32 mouse cellular contexts compared by ENCODE assay signal in genomic region chr6:99800919-99801318, GRCm38 (mm10).
A peak's percentile ranks its signal among the peaks of the same experiment; 100 is the strongest.
DNase-seq lines count a peak whose midpoint lies in the region; ATAC-seq and TF ChIP-seq lines count a peak whose summit lies in the region.
"Had no signal": no experiment of that assay in that cellular context is flagged by ENCODE, and none has a peak within 500 bp of the region (broad histone marks: within the 10 kb centered on the region; RNA-seq: fewer than 3 reads in every experiment).

No protein-coding gene starts in this region.

- no peaks in the 10 kb centered on the region for H3K9me3 ChIP-seq in heart, embryonic 10.5 days
- no peaks in the 10 kb centered on the region for H3K9me3 ChIP-seq in heart, postnatal 0 days (replicated peaks; ENCODE audit: control insufficient read depth, low read length)
- H3K9me3 ChIP-seq in hindbrain, embryonic 13.5 days = no peaks in the 10 kb centered on the region
- H3K9me3 ChIP-seq: embryonic facial prominence, embryonic 10.5 days; embryonic facial prominence, embryonic 15.5 days; forebrain, embryonic 12.5 days; hindbrain, embryonic 15.5 days; liver, embryonic 12.5 days; midbrain, embryonic 12.5 days; neural tube, embryonic 12.5 days had no signal

- H3K4me1 ChIP-seq in heart, embryonic 10.5 days = peaks cover 35% of the 10 kb centered on the region
- peaks cover 8% of the 10 kb centered on the region for H3K4me1 ChIP-seq in heart, postnatal 0 days (ENCODE audit: control insufficient read depth, insufficient read depth)
- peaks cover 16% of the 10 kb centered on the region for H3K4me1 ChIP-seq in hindbrain, embryonic 13.5 days (replicated peaks)
- H3K4me1 ChIP-seq: liver, embryonic 12.5 days had no signal

- H3K4me3 ChIP-seq in heart, embryonic 10.5 days = no peak overlapping the region
- no peak overlapping the region for H3K4me3 ChIP-seq in heart, postnatal 0 days (ENCODE audit: low read depth, low read length)
- no peak overlapping the region for H3K4me3 ChIP-seq in hindbrain, embryonic 13.5 days
- H3K4me3 ChIP-seq: embryonic facial prominence, embryonic 10.5 days; embryonic facial prominence, embryonic 15.5 days; forebrain, embryonic 12.5 days; hindbrain, embryonic 15.5 days; liver, embryonic 12.5 days; megakaryocyte, embryonic 14.5 days; midbrain, embryonic 12.5 days; myocyte; neural tube, embryonic 12.5 days had no signal

- 40% methylated on average over 6 of the region's 6 CpGs for WGBS in heart, embryonic 10.5 days
- 39% methylated on average over 6 of the region's 6 CpGs for WGBS in heart, postnatal 0 days
- 75% methylated on average over 6 of the region's 6 CpGs for WGBS in hindbrain, embryonic 13.5 days

- H3K4me2 ChIP-seq in heart, postnatal 0 days (ENCODE audit: low read depth, low read length) = 0 out of 2 replicates have a peak overlapping the region, but pooled peaks have one; percentile 18
- no peak overlapping the region for H3K4me2 ChIP-seq in hindbrain, embryonic 13.5 days
- H3K4me2 ChIP-seq: embryonic facial prominence, embryonic 15.5 days; forebrain, embryonic 12.5 days; hindbrain, embryonic 15.5 days; liver, embryonic 12.5 days; midbrain, embryonic 12.5 days; neural tube, embryonic 12.5 days had no signal

- TF ChIP-seq EP300 in heart, postnatal 0 days (IDR thresholded peaks at IDR 0.05; ENCODE audit: low read depth) = no peak

- intact Hi-C loops in heart, postnatal 10 days (cut with DNase I) = loop anchor here (10.0 kb wide), 1 partner anchor 714 kb away; no protein-coding TSS in a partner anchor

- no peaks in the 10 kb centered on the region for H3K36me3 ChIP-seq in heart, embryonic 10.5 days
- H3K36me3 ChIP-seq in heart, postnatal 0 days (replicated peaks; ENCODE audit: control insufficient read depth, insufficient read depth, low read length) = no peaks in the 10 kb centered on the region
- no peaks in the 10 kb centered on the region for H3K36me3 ChIP-seq in hindbrain, embryonic 13.5 days
- H3K36me3 ChIP-seq: embryonic facial prominence, embryonic 10.5 days; embryonic facial prominence, embryonic 15.5 days; forebrain, embryonic 12.5 days; hindbrain, embryonic 15.5 days; liver, embryonic 12.5 days; midbrain, embryonic 12.5 days; neural tube, embryonic 12.5 days had no signal

- no peak overlapping the region for H3K9ac ChIP-seq in heart, postnatal 0 days (replicated peaks; ENCODE audit: low read depth, low read length)
- no peak overlapping the region for H3K9ac ChIP-seq in hindbrain, embryonic 13.5 days
- H3K9ac ChIP-seq: embryonic facial prominence, embryonic 15.5 days; forebrain, embryonic 12.5 days; hindbrain, embryonic 15.5 days; liver, embryonic 12.5 days; liver, postnatal 0 days; midbrain, embryonic 12.5 days; neural tube, embryonic 12.5 days had no signal

- peak overlapping the region; percentile 22; the same call in 1 of the 2 replicates for H3K27ac ChIP-seq in heart, embryonic 10.5 days
- H3K27ac ChIP-seq in heart, postnatal 0 days (ENCODE audit: low read depth) = no peak overlapping the region
- no peak overlapping the region for H3K27ac ChIP-seq in hindbrain, embryonic 13.5 days
- H3K27ac ChIP-seq: embryonic facial prominence, embryonic 10.5 days; embryonic facial prominence, embryonic 15.5 days; forebrain, embryonic 12.5 days; hindbrain, embryonic 15.5 days; liver, embryonic 12.5 days; midbrain, embryonic 12.5 days; neural tube, embryonic 12.5 days had no signal

- ATAC-seq in heart, postnatal 0 days (ENCODE audit: insufficient read depth, low read depth) = no peak
- peak; percentile 53 for ATAC-seq in common myeloid progenitor, adult 5-6 weeks (replicated peaks; ENCODE audit: low read depth, poor library complexity, severe bottlenecking)
- no peak for ATAC-seq in hindbrain, embryonic 13.5 days (ENCODE audit: low FRiP score)
- ATAC-seq: activated CD4-positive, CD25-positive, alpha-beta regulatory T cell, adult 4 months; inflammation-experienced regulatory T-cells, adult 6 months; liver, embryonic 12.5 days; liver, postnatal 0 days had no signal

- H3K27me3 ChIP-seq in heart, embryonic 10.5 days (ENCODE audit: insufficient read depth, poor library complexity, severe bottlenecking) = peaks cover 31% of the 10 kb centered on the region
- H3K27me3 ChIP-seq in heart, postnatal 0 days (ENCODE audit: control insufficient read depth, insufficient read depth, low read length) = no peaks in the 10 kb centered on the region
- peaks cover 43% of the 10 kb centered on the region for H3K27me3 ChIP-seq in hindbrain, embryonic 13.5 days
- H3K27me3 ChIP-seq: CH12.LX had no signal

- TF ChIP-seq CTCF in heart, postnatal 0 days (IDR thresholded peaks at IDR 0.05; ENCODE audit: low read depth) = no peak

- no peak for DNase-seq in heart, embryonic 10.5 days (ENCODE audit: low spot score)
- no peak for DNase-seq in heart, postnatal 10 days
- DNase-seq in heart, postnatal 0 days (ENCODE audit: low spot score) = no peak
- no peak for DNase-seq in heart, adult 9 months (ENCODE audit: low spot score in 2 of 2)
- DNase-seq in lung, postnatal 10 days = peak; percentile 22
- no peak for DNase-seq in urinary bladder, adult 2 months (ENCODE audit: low spot score)
- DNase-seq: adrenal gland, adult 2 months; cerebellum, adult 2 months; cerebellum, postnatal 14 days; gastrocnemius, postnatal 14 days; heart, adult 11 months; heart, postnatal 36 days; kidney, adult 11 months; kidney, postnatal 14 days; layer of hippocampus, adult 9-11 months; liver, postnatal 0 days; right cerebral cortex, adult 18-20 months; thymus, postnatal 4 days had no signal
